Mouse (Mus musculus) liver, embryonic 14.5 days (tissue): ENCODE measurements around the gene Lama5.

Source experiments
- CTCF ChIP-seq: IDR thresholded peaks from 2 replicates; pipeline ENCODE4 v1.5.1; 2016; ENCODE audit warnings: antibody characterized with exemption, low read depth, control low read depth
- EP300 ChIP-seq: IDR thresholded peaks from 2 replicates; pipeline ENCODE4 v1.6.1; 2016; ENCODE audit warnings: antibody characterized with exemption, low read depth

- no peak for TF ChIP-seq CTCF
- no peak for TF ChIP-seq EP300
These were observed 38.3 kb downstream of the Lama5 start for GRCm38 (mm10) chr2:180187362-180187761.
